Mouse (Mus musculus): ENCODE measurements around the gene Zmym6. TPM values are rescaled to one million over a fixed set of nuclear protein-coding genes. Genes with fewer than 3 reads are reported as not detected.
A peak's percentile ranks its signal among the peaks of the same experiment; 100 is the strongest.

Gene Zmym6
- polyA plus RNA-seq, 1 experiment from 2014 or later: 41.0 TPM

DNA sequence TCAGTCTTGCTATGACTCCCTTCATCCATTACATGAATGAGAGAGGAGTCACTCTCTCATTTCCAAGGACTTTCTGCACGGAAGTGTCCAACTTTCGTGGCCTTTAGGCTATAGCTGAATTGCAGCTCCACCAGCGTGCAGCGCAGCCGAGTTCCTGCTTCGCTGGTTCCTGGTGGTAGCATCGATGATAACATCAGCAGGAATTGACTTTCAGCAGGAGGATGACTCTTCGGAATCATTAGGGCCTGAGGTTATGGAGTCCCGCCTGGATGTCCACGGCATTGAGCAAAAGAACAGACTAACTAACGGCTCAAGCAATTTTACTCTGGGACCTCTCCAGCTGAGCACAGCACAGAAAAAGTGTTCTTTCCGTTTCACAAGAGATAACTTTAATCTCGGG, 72.8 kb downstream of the Zmym6 start:
- H3K9ac ChIP-seq (ENCODE audit: low read depth, low read length): no peak overlapping the region
- no peak for ATAC-seq
- H3K4me1 ChIP-seq (ENCODE audit: control insufficient read depth, insufficient read depth, low read length): no peaks in the 10 kb centered on the region
- no peaks in the 10 kb centered on the region for H3K36me3 ChIP-seq (ENCODE audit: control insufficient read depth, insufficient read depth, low read length)
- 80% methylated on average over 13 of the region's 13 CpGs for WGBS
- H3K4me2 ChIP-seq (ENCODE audit: low read length): no peak overlapping the region
- no peak overlapping the region for H3K4me3 ChIP-seq (ENCODE audit: low read depth, low read length)
- no peaks in the 10 kb centered on the region for H3K9me3 ChIP-seq (replicated peaks; ENCODE audit: control insufficient read depth, low read length, poor library complexity, severe bottlenecking)
- H3K27ac ChIP-seq (ENCODE audit: low read length): no peak overlapping the region
- no peaks in the 10 kb centered on the region for H3K27me3 ChIP-seq (ENCODE audit: control insufficient read depth, insufficient read depth, low read depth, low read length)

DNA sequence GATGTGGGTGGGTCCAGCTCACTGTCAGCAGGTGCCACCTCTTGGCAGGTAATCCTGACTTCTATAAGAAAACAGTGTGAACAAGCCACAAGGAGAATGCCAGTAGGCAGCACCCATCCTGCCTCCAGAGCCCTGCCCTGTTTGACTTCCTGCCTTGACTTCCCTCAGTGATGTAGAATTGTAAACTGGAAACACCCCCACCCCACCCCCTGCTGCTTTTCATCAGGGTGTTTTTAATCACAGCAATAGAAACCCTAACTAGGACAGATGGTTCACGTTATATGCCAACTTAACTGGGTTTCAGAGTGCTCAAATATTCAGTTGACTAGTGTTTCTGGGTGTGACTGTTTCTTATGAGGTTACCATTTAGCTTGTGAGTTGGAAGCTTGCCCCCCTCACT, 76.2 kb downstream of the Zmym6 start:
- WGBS: 43% methylated on average over 1 of the region's 1 CpGs
- H3K4me3 ChIP-seq (ENCODE audit: low read depth, low read length): no peak overlapping the region

DNA sequence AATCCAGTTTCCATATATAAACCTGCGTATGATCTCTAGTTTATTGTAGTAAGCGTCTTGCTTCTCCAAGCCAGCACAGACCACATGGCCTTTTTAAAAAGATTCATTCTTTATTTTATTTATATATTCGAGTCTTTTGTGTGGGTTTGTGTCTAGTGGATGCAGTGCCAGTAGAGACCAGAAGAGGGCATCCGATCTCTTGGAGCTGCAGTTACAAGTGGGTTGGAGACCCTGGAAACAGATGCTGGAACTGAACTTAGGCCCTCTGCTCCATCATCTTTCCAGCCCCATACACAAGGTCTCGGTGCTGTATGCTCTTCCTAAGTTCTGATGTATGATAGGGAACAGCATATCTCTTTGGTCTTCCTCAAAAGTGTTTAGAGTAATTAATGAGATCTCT, 78.6 kb downstream of the Zmym6 start:
- Histone ChIP-seq H3K4me3 (ENCODE audit: low read depth, low read length) (no peak overlapping the region), H3K27ac (ENCODE audit: low read length) (no peak overlapping the region), H3K4me1 (ENCODE audit: control insufficient read depth, insufficient read depth, low read length) (no peaks in the 10 kb centered on the region), H3K4me2 (ENCODE audit: low read length) (no peak overlapping the region), H3K27me3 (ENCODE audit: control insufficient read depth, insufficient read depth, low read depth, low read length) (no peaks in the 10 kb centered on the region), H3K9ac (ENCODE audit: low read depth, low read length) (no peak overlapping the region), H3K9me3 (replicated peaks; ENCODE audit: control insufficient read depth, low read length, poor library complexity, severe bottlenecking) (no peaks in the 10 kb centered on the region), H3K36me3 (ENCODE audit: control insufficient read depth, insufficient read depth, low read length) (no peaks in the 10 kb centered on the region)
- no peak for ATAC-seq
- 60% methylated on average over 5 of the region's 5 CpGs for WGBS

More for the DNA sequence above, 76.2 kb downstream of the Zmym6 start:
- Histone ChIP-seq H3K9ac (ENCODE audit: low read depth, low read length) (no peak overlapping the region), H3K4me2 (ENCODE audit: low read length) (no peak overlapping the region), H3K27me3 (ENCODE audit: control insufficient read depth, insufficient read depth, low read depth, low read length) (no peaks in the 10 kb centered on the region), H3K36me3 (ENCODE audit: control insufficient read depth, insufficient read depth, low read length) (no peaks in the 10 kb centered on the region), H3K9me3 (replicated peaks; ENCODE audit: control insufficient read depth, low read length, poor library complexity, severe bottlenecking) (no peaks in the 10 kb centered on the region), H3K4me1 (ENCODE audit: control insufficient read depth, insufficient read depth, low read length) (no peaks in the 10 kb centered on the region), H3K27ac (ENCODE audit: low read length) (no peak overlapping the region)
- no peak for ATAC-seq

DNA sequence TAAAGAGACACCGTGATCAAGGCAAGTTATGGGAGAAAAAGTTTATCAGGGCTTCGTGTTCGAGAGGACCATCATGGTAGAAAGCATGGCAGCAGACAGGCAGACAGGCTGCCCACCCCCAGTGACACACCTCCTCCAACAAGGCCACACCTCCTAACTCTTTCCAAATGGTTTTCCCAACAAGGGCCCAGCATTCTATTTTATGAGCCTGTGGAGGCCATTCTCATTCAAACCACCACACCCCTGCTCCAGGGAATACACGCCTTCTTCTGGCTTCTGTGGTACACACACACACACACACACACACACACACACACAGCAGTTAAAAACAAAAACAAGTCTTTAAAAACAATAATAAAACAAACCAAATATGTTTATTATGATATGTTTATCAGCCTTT, 80.6 kb downstream of the Zmym6 start:
- no peak overlapping the region for H3K4me3 ChIP-seq (ENCODE audit: low read depth, low read length)
- H3K4me1 ChIP-seq (ENCODE audit: control insufficient read depth, insufficient read depth, low read length): no peaks in the 10 kb centered on the region
- H3K27ac ChIP-seq (ENCODE audit: low read length): no peak overlapping the region
- H3K27me3 ChIP-seq (ENCODE audit: control insufficient read depth, insufficient read depth, low read depth, low read length): no peaks in the 10 kb centered on the region
- 90% methylated on average over 4 of the region's 4 CpGs for WGBS
- no peaks in the 10 kb centered on the region for H3K36me3 ChIP-seq (ENCODE audit: control insufficient read depth, insufficient read depth, low read length)
- no peak for ATAC-seq
- H3K9me3 ChIP-seq (replicated peaks; ENCODE audit: control insufficient read depth, low read length, poor library complexity, severe bottlenecking): no peaks in the 10 kb centered on the region
- H3K4me2 ChIP-seq (ENCODE audit: low read length): no peak overlapping the region
- no peak overlapping the region for H3K9ac ChIP-seq (ENCODE audit: low read depth, low read length)

DNA sequence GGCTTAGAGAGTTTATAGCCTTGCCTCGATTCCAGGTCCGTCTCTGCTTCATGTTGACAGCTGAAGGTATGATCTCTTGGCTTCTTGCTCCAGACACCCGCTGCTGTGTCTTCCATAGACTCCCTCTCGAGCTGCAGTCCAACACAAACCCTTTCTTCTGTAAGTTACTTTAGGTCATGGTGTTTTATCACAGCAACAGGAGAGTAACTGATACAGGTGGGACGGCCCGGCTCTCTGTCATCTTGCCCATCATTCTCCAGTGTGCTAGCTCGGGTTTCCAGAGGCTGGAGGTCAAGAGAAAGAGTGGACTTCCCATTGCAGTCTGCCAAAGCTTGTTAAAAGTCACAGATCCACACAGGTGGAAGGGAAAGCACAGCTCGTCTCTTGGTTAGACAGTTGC, 86.7 kb downstream of the Zmym6 start:
- Histone ChIP-seq H3K9me3 (replicated peaks; ENCODE audit: control insufficient read depth, low read length, poor library complexity, severe bottlenecking) (0 out of 2 replicates have a peak, but pooled peaks cover 2% of the 10 kb centered on the region), H3K36me3 (ENCODE audit: control insufficient read depth, insufficient read depth, low read length) (no peaks in the 10 kb centered on the region), H3K27ac (ENCODE audit: low read length) (no peak overlapping the region), H3K4me3 (ENCODE audit: low read depth, low read length) (no peak overlapping the region), H3K9ac (ENCODE audit: low read depth, low read length) (no peak overlapping the region), H3K27me3 (ENCODE audit: control insufficient read depth, insufficient read depth, low read depth, low read length) (no peaks in the 10 kb centered on the region), H3K4me1 (ENCODE audit: control insufficient read depth, insufficient read depth, low read length) (peaks cover 9% of the 10 kb centered on the region), H3K4me2 (ENCODE audit: low read length) (no peak overlapping the region)
- WGBS: 79% methylated on average over 8 of the region's 8 CpGs
- ATAC-seq: no peak

DNA sequence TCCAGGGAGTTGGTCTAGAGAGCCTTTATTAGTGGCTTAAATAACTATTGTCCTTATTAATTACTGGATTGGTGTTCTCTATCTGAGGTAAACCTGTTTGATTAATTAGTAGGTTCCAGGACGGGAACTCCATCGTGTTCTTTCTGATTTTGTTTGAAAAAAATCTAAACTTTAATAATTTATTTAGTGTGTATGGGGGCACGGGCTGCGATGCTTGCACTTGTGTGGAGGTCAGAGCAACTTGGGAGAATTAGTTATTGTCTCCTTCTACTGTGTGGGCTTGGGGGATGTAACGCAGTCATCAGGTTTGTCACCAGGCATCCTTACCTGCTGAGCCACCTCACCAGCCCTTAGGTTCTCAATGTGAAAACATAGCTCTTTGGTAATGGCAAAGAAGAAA, 89.9 kb downstream of the Zmym6 start:
- Histone ChIP-seq H3K4me1 (ENCODE audit: control insufficient read depth, insufficient read depth, low read length) (peaks cover 32% of the 10 kb centered on the region), H3K9me3 (replicated peaks; ENCODE audit: control insufficient read depth, low read length, poor library complexity, severe bottlenecking) (0 out of 2 replicates have a peak, but pooled peaks cover 2% of the 10 kb centered on the region), H3K4me2 (ENCODE audit: low read length) (no peak overlapping the region), H3K27me3 (ENCODE audit: control insufficient read depth, insufficient read depth, low read depth, low read length) (no peaks in the 10 kb centered on the region), H3K36me3 (ENCODE audit: control insufficient read depth, insufficient read depth, low read length) (no peaks in the 10 kb centered on the region), H3K9ac (ENCODE audit: low read depth, low read length) (no peak overlapping the region), H3K4me3 (ENCODE audit: low read depth, low read length) (no peak overlapping the region), H3K27ac (ENCODE audit: low read length) (no peak overlapping the region)
- 81% methylated on average over 5 of the region's 5 CpGs for WGBS
- no peak for ATAC-seq

DNA sequence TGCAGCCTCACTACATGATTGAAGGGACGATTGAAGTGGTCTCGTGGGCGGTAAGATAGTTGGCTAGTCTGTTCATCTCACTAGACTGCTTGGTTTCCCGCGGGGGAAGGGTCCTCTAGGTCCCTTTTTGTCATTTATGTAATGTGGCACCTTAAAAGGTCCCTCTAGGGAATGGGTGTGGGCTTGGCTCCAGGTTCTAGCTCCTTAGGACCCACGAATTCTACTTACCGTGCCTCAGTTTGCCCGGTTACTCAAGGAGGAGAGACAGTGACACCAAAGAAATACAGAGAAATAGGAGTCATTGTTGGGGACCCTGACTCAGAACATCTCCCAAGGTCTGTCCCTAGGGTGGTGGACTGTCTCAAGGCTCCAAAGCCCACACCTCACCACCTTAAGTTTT, 90.5 kb downstream of the Zmym6 start:
- Histone ChIP-seq H3K9me3 (replicated peaks; ENCODE audit: control insufficient read depth, low read length, poor library complexity, severe bottlenecking) (0 out of 2 replicates have a peak, but pooled peaks cover 2% of the 10 kb centered on the region), H3K27me3 (ENCODE audit: control insufficient read depth, insufficient read depth, low read depth, low read length) (no peaks in the 10 kb centered on the region), H3K27ac (ENCODE audit: low read length) (peak overlapping the region; percentile 83), H3K4me1 (ENCODE audit: control insufficient read depth, insufficient read depth, low read length) (peaks cover 39% of the 10 kb centered on the region), H3K36me3 (ENCODE audit: control insufficient read depth, insufficient read depth, low read length) (no peaks in the 10 kb centered on the region), H3K4me2 (ENCODE audit: low read length) (peak overlapping the region; percentile 95), H3K9ac (ENCODE audit: low read depth, low read length) (peak overlapping the region; percentile 97), H3K4me3 (ENCODE audit: low read depth, low read length) (peak overlapping the region; percentile 95)
- no peak for ATAC-seq
- 13% methylated on average over 8 of the region's 8 CpGs for WGBS

DNA sequence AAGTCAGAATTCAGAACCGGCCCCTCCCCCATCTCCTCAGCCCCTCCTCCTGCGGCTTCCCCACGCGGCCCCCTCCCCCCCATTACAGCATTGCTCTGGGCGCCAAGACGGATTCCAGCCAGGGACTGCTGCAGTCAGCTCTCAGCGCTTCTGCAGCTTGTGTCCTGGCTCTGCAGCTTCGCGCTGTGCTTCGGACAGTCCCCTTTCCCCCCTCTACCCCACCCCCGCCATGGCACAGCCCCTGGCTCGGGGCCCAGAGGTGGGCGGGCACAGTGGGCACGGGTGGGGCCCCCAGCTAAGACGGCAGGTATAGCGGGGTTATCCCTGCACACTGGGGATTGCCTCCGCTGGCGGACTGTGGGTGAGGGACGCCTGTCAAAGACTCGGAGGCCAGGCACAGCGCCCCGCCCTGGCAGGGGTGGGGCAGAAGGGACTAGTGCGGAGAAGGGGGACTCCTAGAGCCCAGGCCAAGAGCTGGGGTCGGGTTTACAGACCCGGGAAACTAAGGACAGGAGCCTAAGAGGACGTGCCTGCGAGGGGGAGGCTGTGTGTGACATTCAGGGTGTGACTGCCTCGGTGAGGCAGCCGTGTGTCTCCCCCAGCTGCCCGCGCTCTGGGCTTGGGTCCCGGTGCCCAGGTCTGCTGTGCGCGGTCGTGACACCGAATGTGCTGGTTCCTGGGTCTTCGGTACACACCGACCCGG, 91.2 kb downstream of the Zmym6 start:
- WGBS: under 1% methylated on average over 31 of the region's 39 CpGs
- Histone ChIP-seq H3K4me3 (ENCODE audit: low read depth, low read length) (peak overlapping the region; percentile 95), H3K9me3 (replicated peaks; ENCODE audit: control insufficient read depth, low read length, poor library complexity, severe bottlenecking) (0 out of 2 replicates have a peak, but pooled peaks cover 2% of the 10 kb centered on the region), H3K36me3 (ENCODE audit: control insufficient read depth, insufficient read depth, low read length) (no peaks in the 10 kb centered on the region), H3K4me1 (ENCODE audit: control insufficient read depth, insufficient read depth, low read length) (peaks cover 45% of the 10 kb centered on the region), H3K4me2 (ENCODE audit: low read length) (peak overlapping the region; percentile 95), H3K27me3 (ENCODE audit: control insufficient read depth, insufficient read depth, low read depth, low read length) (no peaks in the 10 kb centered on the region), H3K9ac (ENCODE audit: low read depth, low read length) (peak overlapping the region; percentile 97), H3K27ac (ENCODE audit: low read length) (peak overlapping the region; percentile 83)
- ATAC-seq: peak; percentile 76

DNA sequence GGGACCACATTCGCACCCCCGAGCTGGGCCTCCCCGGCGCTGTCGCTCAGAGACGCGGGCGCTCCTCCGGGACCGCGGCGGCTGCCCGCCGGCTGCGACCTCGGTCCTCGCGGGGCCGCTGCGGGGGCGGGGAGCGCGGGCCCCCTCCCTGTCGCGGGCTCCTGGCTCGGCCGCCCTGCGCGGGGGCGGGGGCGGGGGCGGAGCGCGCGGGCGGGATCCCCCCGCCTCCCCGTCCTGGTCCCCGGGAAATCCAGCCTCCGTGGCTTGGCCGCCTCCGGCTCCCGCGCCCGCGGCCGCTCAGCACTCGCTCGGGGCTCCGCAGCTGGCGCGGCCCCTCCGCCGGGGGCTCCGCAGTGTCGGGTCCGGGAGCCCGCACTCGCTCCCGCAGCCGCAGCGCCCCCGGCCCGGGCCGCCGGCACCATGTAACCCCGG, 91.7 kb downstream of the Zmym6 start, which contains the start of gene Dlgap3:
Gene Dlgap3, plus strand, starts transcription at position 291 of the 432 bp plus-strand sequence.
- peak within 1 kb of the TSS; percentile 95 for H3K4me3 ChIP-seq (ENCODE audit: low read depth, low read length)
- peak; percentile 70 for ATAC-seq
- peak within 1 kb of the TSS; percentile 95 for H3K4me2 ChIP-seq (ENCODE audit: low read length)
- H3K9me3 ChIP-seq (replicated peaks; ENCODE audit: control insufficient read depth, low read length, poor library complexity, severe bottlenecking): 0 out of 2 replicates have a peak, but pooled peaks cover 2% of the 10 kb centered on the region
- H3K27ac ChIP-seq (ENCODE audit: low read length): peak within 1 kb of the TSS; percentile 83
- under 1% methylated on average over 34 of the region's 67 CpGs for WGBS
- peak within 1 kb of the TSS; percentile 97 for H3K9ac ChIP-seq (ENCODE audit: low read depth, low read length)
- H3K27me3 ChIP-seq (ENCODE audit: control insufficient read depth, insufficient read depth, low read depth, low read length): no peaks in the 10 kb centered on the region
- H3K4me1 ChIP-seq (ENCODE audit: control insufficient read depth, insufficient read depth, low read length): peaks cover 47% of the 10 kb centered on the region
- H3K36me3 ChIP-seq (ENCODE audit: control insufficient read depth, insufficient read depth, low read length): no peaks in the 10 kb centered on the region

Measured in midbrain, embryonic 16.5 days (tissue).